Mouse (Mus musculus) spleen, postnatal 14 days (tissue): ENCODE results near the gene Arid4b.
A peak's percentile ranks its signal among the peaks of the same experiment; 100 is the strongest.

ENCODE experiments used
- DNase-seq, 2 experiments: peaks; one replicate each; pipeline ENCODE4 v3.0.0; 2021 to 2022; ENCODE audit warnings: low spot score in 2 of 2

Gene Arid4b

DNA sequence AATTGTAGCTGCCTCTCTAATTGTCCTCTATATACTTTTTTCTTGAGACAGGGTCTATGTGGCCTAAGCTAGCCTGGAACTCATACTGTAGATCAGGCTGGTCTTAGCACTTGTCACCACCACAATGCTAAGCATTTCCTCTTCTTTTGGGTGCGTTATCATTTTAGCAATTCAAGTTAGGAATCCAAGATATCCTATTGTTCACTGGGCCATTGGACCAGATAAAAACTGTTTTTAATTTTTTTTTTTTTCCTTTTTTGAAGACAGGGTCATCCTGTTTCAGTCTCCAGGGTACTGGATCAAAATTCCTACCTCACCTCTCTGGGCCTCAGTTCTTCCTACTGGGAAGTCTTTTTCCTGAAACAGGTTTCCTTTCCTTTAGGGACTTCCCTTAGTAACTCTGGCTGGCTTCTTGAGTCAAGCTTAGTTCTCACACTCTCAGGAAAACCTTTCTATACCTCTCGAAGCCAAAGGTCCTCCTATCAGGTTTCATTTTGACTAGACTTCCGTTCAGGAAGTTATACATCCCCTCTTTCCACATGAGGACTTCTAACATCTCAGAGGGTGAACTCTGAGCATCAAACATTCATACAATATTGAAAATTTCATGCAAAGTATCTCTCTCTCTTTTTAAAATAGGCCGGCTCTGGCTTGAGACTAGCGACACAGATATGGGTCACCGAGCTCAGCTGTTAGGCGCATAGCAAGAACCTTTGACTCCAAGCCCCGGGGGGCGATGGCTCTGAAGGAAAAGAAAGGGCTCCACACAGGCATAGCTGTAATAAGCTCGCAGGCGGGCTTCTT is 621 bp upstream of the Arid4b start:
- DNase-seq: no peak

DNA sequence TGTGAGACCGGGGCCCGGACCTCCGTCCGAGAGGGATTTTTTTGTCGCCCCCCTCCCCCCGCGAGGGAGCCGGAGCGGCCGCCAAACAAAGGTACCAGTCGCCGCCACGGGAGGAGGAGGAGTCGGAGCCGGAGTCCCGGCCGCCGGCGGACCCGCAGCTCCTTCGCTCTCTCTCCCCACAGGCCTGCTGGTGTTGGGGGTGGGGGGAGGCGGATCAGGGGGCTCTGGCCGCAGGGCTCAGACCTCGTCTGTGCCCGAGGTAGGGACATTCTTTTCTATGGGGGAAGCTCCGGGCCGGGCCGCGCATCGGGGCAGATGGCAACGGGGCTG is 875 bp downstream of the Arid4b start:
- no peak for DNase-seq

DNA sequence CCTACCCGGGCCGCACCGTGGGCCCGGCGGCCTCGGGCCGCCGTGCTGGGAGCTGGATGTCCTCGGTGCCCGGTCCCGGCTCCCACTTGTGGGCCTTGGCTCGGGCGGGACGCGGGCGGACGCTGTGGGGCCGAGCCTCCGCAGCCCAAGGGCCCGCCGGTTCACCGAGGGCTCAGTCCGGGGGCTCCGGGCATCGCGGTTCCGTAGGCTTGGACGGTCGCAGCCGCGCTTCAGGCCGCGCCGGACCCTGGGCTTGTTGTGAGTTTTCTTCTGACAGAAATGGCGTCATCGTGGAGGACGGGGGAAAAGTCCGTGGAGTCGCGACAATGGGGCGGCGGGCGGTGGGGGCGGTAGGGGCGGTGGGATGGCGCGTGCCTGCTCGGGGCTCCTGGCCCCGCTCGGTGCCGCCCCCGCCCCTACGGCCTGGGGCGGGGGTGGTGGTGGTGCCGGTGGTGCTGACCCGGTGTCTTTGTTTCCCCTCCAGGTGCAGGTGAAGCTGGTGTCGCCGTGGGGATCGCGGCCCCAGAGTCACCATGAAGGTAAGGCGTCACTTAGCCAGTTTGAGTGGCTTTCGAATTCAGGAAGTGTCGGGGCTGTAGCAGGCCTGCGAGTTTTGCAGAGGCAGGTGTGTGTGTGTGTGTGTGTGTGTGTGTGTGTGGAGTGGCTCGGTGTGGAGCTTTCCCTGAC is 1.5 kb downstream of the Arid4b start:
- peak; percentile 21 to 52 for DNase-seq

DNA sequence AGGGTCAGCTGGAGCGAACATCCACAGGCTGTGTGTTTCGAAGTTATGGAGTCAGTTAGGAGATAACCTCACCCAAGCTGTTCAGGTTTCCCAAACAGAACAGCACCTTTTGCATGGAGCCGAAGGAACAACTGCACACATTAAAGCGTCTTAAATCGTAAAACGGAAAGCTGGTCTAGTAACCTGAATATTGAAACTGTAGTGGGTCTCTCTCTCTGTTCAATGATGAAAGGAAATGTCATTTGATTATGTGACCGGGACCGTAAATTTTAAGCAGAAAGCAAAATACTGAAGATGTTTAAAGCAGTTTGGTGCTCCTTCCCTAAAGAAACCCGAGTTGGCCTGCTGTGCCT is 2.0 kb downstream of the Arid4b start:
- DNase-seq: no peak

DNA sequence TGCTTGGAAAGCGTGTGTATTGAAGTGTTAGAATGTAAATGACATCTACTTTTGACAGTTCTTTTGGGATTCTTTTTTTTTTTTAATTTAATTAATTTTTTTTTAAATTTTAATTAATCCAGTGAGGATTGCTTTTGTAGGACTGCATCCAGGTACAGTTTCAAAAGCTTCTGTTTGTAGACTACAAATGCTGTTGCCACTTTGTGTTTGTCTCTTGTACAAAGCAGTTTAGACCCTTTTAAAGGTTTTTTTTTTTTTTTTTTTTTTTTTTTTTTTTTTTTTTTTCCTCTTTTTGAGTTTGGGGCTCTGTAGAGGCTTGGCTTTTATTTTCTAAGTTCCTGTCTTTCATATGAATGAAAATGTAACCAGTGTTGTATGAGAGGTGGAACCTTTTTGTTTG is 2.7 kb downstream of the Arid4b start:
- DNase-seq: no peak

DNA sequence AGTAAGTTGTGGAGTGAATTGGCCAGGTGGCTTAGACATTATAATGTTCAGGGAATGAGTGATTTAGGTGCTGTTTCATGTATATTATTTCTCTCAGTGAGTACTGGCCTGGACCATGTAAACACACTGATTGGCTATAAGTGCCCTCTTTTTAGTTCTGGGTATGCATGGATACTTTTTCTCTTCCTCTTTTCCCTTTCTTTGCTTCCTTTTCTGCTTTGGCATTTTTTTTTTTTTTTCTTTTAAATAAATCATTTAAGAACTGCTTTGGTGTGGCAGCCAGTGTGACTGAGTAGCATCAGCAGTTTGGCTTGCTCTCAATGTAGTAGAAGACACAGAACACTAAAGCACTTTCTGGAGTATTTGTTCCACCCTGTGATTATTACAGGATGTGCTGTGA is 5.0 kb downstream of the Arid4b start:
- no peak for DNase-seq

DNA sequence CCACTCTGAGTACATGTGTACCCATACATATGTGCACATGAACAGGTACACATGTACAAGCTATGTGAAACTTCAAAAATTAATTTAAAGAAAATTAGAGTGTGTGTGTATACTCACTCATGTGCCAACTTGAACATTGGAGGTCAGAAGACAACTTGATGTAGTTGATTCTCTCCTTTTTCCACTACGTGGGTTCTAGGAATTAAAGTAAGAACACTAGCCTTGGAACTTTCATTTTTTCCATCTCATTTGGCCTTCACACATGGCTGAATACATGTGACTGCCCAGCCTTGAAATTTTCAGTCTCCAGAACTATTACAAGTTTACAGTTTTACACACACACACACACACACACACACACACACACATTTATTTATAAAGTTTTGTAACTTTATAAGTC is 6.3 kb downstream of the Arid4b start:
- no peak for DNase-seq

DNA sequence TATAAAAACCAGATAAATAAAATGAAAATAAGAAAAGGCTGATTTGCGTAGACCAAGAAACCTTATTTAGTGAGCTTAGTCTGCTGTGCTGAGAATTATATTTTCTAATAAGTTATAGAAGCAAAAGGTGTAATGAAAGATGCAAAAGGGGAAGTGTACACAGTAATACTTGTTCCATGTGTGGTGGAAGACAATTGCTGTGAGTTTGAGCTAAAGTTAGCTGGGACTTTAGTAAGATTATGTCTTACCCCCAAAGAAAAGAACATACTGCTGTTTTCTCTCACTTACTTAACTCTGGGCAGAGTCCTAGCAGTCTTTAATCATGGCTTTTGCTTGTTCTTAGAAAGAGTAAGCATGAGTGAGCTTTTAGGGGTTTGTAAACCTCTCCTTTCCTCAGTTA is 11.3 kb downstream of the Arid4b start:
- no peak for DNase-seq

DNA sequence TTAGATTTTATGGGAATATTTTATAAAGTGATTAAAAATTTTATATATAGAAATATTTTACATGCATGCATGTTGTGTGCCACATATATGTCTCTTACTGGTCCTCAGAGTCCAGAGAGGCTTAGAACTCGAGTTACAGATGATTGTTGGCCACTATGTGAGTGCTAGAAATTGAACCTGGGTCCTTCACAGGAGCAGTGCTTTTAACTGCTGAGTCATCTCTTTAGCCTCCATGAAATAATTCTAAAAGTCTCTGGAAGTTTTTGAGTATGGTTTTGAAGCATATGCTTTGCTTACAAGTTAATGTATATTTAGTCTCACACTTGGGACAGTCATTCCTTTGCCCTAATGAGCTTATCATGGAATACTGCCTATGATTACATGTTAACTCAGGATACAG is 12.3 kb downstream of the Arid4b start:
- DNase-seq: no peak

DNA sequence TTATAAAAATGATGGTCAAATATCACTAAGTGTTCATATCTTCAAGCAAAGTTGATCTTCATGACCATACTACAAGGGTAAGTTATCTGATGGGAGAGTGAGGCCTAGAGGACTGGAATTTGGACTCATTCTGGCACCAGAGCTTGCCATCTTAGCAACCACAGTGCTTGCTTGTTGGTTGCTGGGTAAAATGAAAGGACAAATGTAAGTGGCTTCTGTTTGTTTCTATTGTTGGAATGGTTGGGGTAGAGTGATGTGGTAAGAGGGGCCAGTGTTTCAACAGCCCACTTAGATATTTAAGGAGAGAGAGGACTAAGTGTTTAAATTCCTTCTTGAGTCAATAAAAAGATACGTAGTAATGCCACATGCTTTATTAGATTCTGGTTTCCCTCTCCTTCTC is 25.6 kb downstream of the Arid4b start:
- DNase-seq: no peak

DNA sequence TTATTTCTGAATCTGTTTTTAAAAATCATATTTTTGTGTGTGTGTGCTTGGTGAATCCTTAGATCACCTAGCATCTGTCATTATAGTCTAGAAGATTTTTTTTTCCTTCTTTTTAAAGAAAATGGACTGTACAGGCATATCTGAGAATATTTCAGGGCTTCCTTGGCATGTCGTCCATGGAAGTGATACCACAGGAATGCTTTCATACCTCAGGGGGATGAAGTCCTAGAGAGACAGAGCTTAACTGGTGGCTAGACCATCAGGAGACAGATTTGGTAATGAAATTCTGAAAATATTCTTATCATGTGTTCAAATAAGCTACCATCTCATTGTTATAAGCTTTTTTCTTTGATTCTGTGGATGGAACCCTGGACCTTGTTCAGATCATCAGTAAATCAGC is 40.0 kb downstream of the Arid4b start:
- no peak for DNase-seq

DNA sequence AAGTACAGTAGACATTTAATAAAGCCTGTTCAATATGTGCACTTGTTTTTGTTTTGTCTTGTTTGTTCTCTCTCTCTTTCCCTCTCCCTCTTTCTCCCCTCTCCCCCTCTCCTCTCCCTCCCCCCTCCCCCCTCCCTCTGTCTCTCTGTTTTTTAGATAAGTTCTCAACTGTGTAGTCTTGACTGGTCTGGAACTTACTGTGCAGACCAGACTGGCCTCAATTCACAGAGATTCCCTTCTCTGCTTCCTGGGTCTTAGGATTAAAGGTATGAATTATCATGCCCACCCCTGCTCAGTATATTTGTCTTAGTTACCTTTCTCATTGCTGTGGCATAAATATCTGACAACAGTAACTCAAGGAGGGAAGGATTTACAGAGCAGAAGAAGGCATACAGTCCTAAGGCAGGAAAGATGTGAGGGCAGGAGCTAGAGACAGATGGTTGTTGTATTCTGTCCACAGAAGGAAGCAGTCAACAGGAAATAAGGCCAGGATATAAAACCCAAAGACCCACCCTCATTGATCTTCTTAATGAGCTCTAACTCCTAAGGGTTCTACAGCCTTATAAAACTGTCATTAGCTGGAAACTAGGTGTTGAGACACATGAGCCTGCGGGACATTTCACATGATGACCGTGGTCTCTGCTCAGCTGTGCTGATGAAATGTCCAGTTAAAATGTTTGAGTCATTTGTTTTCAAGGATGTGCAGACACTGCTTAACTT is 47.3 kb downstream of the Arid4b start:
- DNase-seq: no peak

DNA sequence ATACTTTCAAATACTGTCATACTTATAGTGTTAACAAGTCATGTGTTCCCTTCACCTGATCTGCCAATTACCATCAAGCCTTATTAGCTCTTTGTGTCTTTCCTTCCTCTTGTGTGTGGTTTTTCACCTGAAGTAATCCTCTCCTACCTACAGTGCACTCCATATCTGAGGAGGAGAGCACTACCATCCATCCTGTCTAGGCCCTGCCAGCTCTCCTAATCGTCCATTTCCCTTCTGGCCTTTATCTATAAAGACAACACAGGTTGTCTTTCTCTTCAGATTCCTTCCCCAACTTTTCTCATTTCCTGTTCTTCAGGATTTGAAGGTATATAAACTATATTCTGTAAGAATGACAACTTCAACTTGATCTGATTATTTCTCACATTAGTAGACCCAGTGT is 48.1 kb downstream of the Arid4b start:
- no peak for DNase-seq

DNA sequence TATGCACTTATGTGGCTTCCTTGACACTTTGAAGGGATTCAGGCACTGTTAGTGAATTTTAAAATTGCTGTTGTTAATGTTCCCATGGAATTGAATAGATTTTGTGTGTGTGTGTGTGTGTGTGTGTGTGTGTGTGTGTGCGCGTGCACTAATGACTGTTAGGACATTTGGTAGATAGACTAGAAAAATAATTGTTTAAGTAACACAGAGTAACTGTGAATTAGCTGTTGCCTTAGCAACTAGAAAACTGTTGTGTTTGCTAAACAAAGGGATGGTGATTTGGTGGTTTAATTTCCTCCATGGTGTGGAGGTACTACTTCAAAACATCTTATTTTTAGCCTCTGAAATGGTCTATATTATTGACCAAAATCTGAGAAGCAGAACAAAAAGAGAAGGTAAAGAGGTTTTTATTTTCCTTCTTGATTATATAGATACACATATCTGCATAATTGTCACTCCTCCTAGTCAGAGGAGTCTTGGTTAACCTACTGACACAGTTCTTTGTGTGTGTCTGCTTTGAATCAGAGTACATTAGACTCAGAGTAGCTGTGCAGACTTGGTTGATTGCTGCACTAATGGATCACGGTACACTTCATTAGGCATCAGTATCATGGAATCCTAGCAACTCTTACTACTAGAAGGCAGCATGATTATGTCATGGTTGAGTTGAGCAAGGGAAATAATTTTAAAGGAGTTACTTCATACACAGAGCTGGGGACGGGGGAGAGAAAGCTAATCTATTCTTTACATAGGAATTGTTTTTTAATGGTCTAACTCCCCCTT is 50.9 kb downstream of the Arid4b start:
- no peak for DNase-seq

DNA sequence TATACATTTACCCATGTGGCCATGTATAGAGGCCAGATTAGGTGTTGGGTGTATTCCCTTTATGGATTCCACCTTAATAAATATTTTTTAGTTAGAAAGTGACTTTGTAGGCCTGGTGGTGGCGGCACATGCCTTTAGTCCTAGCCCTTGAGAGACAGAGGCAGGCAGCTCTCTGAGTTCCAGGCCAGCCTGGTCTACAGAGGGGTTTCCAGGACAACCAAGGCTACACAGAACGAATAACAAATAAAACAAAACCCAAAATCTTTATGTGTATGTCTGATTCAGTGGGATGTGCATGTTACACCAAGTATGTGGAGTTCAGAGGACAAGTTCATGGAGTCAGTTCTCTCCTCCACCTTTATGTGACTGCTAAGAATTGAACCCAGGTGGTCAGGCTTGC is 52.8 kb downstream of the Arid4b start:
- no peak for DNase-seq

DNA sequence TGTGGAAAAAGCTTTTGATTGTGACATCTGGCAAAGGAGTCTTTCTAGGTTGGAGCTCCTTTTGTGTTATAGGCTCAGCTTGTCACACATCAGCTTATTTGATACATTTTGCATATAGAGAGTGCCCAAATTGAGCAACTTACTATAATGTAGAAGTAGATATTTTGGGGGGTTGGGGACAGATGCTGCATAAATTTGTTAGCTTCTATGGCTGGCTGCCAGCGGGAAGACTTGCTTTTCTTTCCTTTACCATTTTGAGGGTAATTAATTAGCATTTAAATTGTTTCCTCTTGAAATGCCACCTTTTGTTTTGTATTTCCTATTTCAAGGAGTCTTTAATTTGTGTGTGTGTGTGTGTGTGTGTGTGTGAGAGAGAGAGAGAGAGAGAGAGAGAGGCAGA is 68.6 kb downstream of the Arid4b start:
- DNase-seq: no peak

DNA sequence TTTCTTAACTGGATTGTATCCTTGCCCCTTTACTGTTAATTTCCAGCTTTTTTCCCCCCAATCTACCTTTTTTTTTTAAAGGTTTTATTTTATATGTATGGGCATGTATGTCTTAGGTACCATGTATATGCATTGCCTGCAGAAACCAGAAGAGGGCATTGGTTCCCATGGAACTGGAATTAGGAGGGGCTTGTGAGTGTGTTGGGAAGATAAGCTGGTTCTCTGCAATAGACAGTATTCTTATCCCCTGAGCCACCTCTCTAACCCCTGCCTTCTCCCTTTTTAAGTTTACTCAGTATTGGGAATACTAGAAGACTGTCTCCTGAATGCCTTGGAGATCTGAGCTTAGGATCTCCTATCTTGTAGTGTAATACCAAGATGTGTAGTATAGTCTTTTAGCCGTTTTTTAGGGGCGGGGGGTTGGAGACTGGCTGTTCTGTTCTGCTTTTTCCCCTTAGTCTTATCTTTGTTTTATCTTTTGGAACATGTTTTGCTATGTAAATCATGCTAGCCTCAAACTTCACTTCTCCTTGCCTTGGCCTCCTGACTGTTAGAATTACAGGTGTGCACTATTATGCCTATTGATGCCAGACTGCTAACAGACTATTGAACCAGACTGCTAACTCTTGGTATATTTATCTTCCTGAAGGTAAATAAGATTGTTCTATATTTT is 79.4 kb downstream of the Arid4b start:
- DNase-seq: no peak

DNA sequence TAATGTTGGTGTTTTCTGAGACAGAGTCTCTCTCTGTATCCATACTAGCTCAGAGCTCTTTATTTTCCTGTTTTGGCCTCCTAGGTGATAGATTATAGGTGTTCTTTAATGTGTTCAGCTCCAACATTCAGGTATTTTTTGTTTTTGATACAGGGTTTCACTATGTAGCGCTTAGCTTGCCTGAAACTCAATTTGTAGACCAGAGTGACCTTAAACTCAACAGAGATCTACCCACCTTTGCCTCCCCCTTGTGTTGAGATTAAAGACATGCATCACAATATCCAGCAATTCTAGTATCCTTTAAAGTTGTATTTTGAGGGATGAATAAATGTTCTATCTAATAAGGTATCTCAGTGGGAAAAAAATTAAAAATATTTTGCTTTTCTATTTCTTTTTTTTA is 115.0 kb downstream of the Arid4b start:
- DNase-seq: no peak

DNA sequence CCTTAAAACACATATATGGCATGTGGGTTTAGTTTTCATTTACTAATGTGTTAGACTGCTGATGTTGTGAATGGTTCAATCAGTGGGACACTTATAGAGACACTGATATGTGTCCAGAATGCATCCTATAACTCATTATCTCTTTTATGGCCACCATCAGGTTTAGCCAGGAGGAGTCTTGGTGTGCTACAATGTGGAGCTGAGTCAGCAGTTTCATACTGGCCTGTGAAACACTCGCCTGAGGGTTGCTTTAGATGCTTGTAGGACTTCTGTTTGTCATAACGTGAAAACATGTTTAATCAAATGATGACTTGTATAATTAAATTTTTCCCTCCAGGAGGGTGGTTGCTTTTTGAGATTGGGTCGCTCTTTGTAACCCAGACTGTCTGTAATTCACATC is 116.6 kb downstream of the Arid4b start:
- no peak for DNase-seq

DNA sequence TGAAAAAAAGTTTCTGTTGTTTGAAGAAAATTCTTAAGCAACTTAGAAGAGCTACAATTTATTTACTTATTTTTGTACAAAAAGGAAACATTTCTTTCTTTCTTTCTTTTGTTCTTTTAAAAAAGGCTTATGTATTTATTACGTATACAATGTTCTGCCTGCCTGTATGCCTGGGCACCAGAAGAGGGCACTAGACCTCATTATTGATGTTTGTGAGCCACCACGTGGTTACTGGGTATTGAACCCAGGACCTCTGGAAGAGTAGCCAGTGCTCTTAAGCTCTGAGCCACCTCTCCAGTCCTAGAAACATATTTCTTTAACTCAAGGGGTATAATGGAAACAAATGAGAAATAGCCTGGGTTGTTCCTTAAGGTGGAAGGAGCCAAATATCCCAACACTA is 182.9 kb downstream of the Arid4b start:
- DNase-seq: no peak
